Mouse (Mus musculus): ENCODE measurements at regions not wholly inside any gene's neighbourhood (a gene's known extent, or its start where the extent isn't known, plus 50 kb on each side); places are given as distances from the start of the nearest gene placed in this dataset.

DNA sequence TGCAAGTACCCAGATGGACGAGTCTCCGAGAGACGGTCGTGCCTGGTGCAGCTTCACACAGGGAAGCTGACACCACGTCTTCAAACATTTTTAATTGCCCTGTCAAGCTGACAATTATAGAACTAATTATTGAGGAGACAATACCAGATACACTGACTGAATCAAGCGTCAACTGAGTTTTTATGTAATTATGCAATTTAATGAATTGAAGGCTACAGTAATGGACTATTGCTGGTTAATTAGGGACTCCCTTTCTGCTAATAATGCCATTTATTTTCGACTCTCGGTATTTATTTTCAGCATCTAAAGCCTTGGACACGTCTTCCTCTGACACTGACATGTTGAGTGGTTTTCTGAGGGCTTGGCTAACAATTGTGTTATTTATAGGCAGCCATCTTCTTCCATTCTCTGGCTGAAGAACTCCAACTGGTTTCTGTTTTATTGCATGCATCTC lies 331.6 kb upstream of the Kdm8 start:
- TF ChIP-seq CTCF (conservative IDR thresholded peaks at IDR 0.05; ENCODE audit: low read length) (no peak), POU5F1 (IDR thresholded peaks at IDR 0.05; ENCODE audit: borderline replicate concordance, low read length) (no peak)
